Mouse (Mus musculus) testis, adult 2 months (tissue): Measurements from ENCODE around the gene Pbld2.

ENCODE experiments used
- CTCF ChIP-seq: fragments of 200-500 bp; IDR thresholded peaks from 2 replicates; pipeline ENCODE4 v1.5.1; 2012; ENCODE audit warnings: low read depth, mild to moderate bottlenecking, inconsistent platforms, low read length, moderate library complexity; ENCODE audit not compliant: control insufficient read depth, insufficient read depth, insufficient replicate concordance
- POLR2A ChIP-seq: fragments of 200-500 bp; IDR thresholded peaks from 2 replicates; pipeline ENCODE4 v1.6.1; 2012; ENCODE audit warnings: low read depth, mild to moderate bottlenecking, inconsistent platforms, low read length, moderate library complexity; ENCODE audit not compliant: control insufficient read depth

DNA sequence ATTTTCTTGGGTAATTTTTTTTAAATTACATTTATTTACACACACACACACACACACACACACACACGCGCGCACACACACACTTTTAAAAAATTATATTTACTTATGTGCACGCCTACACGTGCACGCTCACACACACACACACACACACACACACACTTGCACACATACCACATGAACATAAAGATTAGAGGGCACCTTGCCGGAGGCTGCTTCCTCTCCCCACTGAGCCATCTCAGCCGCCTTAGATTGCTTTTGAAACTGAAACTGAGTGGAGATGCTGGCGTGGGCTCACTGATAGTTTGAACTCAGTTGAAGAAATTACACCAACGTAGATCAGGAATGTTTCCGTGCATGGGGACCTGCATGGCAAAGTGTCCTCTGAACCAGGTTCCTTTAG lies 40.0 kb upstream of the Pbld2 start:
- no peak for TF ChIP-seq POLR2A
- no peak for TF ChIP-seq CTCF
